ENCODE assay signal across 10 mouse cellular contexts in genomic region chr8:121200979-121201378, GRCm38 (mm10).
DNase-seq lines count a peak whose midpoint lies in the region; ATAC-seq lines count a peak whose summit lies in the region.
"Had no signal": no experiment of that assay in that cellular context is flagged by ENCODE, and none has a peak within 500 bp of the region (broad histone marks: within the 10 kb centered on the region; RNA-seq: fewer than 3 reads in every experiment).

No protein-coding gene starts in this region.

- 7% methylated on average over 3 of the region's 3 CpGs for WGBS in heart, embryonic 12.5 days
- WGBS in kidney, embryonic 16.5 days, result 8% methylated on average over 3 of the region's 3 CpGs

- H3K9me3 ChIP-seq in heart, embryonic 12.5 days (replicated peaks), result no peaks in the 10 kb centered on the region
- no peaks in the 10 kb centered on the region for H3K9me3 ChIP-seq in kidney, embryonic 16.5 days (ENCODE audit: low read length)
- H3K9me3 ChIP-seq: limb, embryonic 12.5 days had no signal

- no peaks in the 10 kb centered on the region for H3K27me3 ChIP-seq in heart, embryonic 12.5 days (replicated peaks)
- no peaks in the 10 kb centered on the region for H3K27me3 ChIP-seq in kidney, embryonic 16.5 days (ENCODE audit: insufficient read depth, low read length)

- H3K27ac ChIP-seq in heart, embryonic 12.5 days (ENCODE audit: poor library complexity, severe bottlenecking), result no peak overlapping the region
- H3K27ac ChIP-seq in kidney, embryonic 16.5 days (ENCODE audit: low read length), result peak overlapping the region; percentile 86
- H3K27ac ChIP-seq: limb, embryonic 12.5 days had no signal

- H3K4me2 ChIP-seq in heart, embryonic 12.5 days, result no peak overlapping the region
- no peak overlapping the region for H3K4me2 ChIP-seq in kidney, embryonic 16.5 days (replicated peaks; ENCODE audit: low read depth, low read length)
- H3K4me2 ChIP-seq: limb, embryonic 12.5 days had no signal

- no peak overlapping the region for H3K9ac ChIP-seq in heart, embryonic 12.5 days
- no peak overlapping the region for H3K9ac ChIP-seq in kidney, embryonic 16.5 days (replicated peaks; ENCODE audit: low read length)
- H3K9ac ChIP-seq: limb, embryonic 12.5 days had no signal

- no peaks in the 10 kb centered on the region for H3K36me3 ChIP-seq in heart, embryonic 12.5 days
- H3K36me3 ChIP-seq in kidney, embryonic 16.5 days (ENCODE audit: insufficient read depth, low read length), result no peaks in the 10 kb centered on the region
- H3K36me3 ChIP-seq: limb, embryonic 12.5 days had no signal

- peak; percentile 84 for ATAC-seq in heart, embryonic 12.5 days (ENCODE audit: insufficient number of reproducible peaks, low FRiP score)
- ATAC-seq in kidney, embryonic 16.5 days (ENCODE audit: low FRiP score, low TSS enrichment), result peak; percentile 70

- intact Hi-C loops in heart, postnatal 36 days (cut with DNase I), result no loop called here

- H3K4me1 ChIP-seq in heart, embryonic 12.5 days (replicated peaks), result peaks cover 32% of the 10 kb centered on the region
- H3K4me1 ChIP-seq in kidney, embryonic 16.5 days (ENCODE audit: insufficient read depth, low read length), result peaks cover 54% of the 10 kb centered on the region

- H3K4me3 ChIP-seq in heart, embryonic 12.5 days, result no peak overlapping the region
- no peak overlapping the region for H3K4me3 ChIP-seq in kidney, embryonic 16.5 days (ENCODE audit: low read length)
- H3K4me3 ChIP-seq: limb, embryonic 12.5 days had no signal

- peak; percentile 40 for DNase-seq in heart, adult 8-10 months (ENCODE audit: low spot score)
- no peak for DNase-seq in heart, postnatal 36 days
- DNase-seq in lung, postnatal 25 days (ENCODE audit: low spot score), result peak; percentile 31
- DNase-seq in cerebellum, adult 18-20 months, result no peak
- no peak for DNase-seq in MN1 (ENCODE audit: low spot score)
- DNase-seq in adrenal gland, postnatal 4 days (ENCODE audit: low spot score in 2 of 2), result no peak
- DNase-seq: gastrocnemius, postnatal 10 days had no signal

Comparison
In these comparisons a context has a peak if more than half of its experiments do, and no peak if none do; other contexts are left out.
1. DNase-seq: peak in heart, adult 8-10 months (single experiment) and lung, postnatal 25 days (single experiment); none in heart, postnatal 36 days (0 of 2), cerebellum, adult 18-20 months (0 of 2), MN1 (single experiment) and adrenal gland, postnatal 4 days (0 of 2).